Mouse (Mus musculus): Measurements from ENCODE around the gene Rnf39.
A peak's percentile ranks its signal among the peaks of the same experiment; 100 is the strongest.

Rnf39 gene

DNA sequence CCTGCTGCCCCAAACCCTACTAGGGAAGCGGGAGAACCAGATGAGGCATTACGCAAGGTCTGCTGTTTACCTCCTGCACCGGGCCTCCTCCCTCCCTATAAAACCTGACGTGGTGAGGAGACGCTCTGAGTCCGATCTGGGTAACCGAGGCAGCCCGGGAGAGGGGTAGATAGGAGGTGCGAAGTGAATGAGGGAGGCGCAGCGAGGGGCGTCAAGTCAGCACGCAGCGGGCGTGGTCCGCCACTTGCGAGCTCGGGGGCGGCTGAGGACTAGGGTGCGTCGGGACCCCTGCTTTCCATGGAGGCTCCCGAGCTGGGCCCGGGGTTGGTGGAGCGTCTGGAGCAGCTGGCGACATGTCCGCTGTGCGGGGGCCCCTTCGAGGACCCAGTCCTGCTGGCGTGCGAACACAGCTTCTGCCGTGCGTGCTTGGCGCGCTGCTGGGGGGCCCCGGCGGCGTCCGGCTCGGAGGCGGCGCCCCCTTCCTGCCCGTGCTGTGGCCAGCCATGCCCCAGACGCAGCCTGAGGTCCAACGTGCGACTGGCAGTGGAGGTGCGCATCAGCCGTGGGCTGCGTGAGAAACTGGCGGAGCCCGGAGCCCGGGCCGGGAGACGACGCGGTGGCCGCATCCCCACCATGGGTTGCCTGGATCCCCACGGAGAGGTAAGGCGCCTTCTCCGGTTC, at the start of gene Rnf39:
Rnf39 (plus strand) TSS at position 128 of the 681 bp plus-strand sequence.
- no peak for DNase-seq (ENCODE audit: low read depth, low spot score)

DNA sequence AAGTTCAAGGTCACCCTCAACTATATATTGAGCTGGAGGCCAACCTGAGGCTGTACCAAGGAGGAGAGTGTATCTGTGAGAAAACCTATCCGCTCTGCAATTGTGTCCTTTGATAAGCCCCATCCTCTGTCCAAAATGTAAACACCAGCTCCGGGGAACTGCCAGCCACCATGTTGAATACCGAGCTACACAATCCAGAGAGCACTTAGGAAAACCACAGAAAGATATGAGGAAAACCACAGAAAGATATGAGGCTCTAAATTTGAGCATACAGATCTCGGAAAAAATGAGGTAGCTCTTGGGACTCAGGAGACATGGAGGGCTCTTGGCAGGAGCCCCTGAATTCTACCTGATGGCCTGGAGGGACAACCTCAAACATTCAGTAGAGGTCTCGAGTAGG, 49.3 kb upstream of the Rnf39 start:
- no peak for DNase-seq (ENCODE audit: low read depth, low spot score)

DNA sequence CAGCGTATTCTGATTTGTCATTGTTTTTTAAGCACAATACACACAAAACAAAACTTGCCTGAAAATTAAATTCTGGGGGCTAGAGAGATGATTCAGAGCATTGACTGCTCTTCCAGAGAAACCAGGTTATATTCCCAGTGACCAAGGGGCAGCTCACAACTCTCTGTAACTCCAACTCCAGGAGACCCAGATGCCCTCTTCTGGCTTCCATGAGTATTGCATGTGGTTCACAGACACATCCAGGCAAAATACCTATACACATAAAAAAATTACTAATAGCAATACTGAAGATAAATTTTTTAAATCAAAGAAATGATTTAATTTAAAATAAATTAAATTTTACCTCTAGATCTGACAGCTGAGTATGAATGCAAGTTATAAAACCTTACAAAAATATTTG, 46.1 kb upstream of the Rnf39 start:
- DNase-seq (ENCODE audit: low read depth, low spot score): peak; percentile 53

DNA sequence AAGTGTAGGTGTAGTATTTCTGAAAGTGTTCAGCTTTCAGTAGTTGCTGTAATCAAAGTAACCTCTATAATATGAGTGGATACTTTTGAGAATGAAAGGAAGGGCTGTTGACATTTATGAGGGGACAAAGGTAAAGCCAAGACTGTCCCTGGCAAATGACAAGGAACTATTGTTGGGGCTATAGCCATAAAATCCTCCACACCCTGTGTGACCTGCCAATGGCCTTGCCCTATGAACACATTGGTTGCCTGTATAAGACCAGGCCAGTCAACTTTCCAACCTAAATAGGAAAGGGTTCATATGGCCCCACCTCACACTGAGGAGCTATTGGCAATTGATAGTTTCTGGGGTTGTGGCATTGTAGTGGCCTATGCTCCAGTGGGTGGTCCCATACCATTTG, 45.7 kb upstream of the Rnf39 start:
- DNase-seq (ENCODE audit: low read depth, low spot score): no peak

DNA sequence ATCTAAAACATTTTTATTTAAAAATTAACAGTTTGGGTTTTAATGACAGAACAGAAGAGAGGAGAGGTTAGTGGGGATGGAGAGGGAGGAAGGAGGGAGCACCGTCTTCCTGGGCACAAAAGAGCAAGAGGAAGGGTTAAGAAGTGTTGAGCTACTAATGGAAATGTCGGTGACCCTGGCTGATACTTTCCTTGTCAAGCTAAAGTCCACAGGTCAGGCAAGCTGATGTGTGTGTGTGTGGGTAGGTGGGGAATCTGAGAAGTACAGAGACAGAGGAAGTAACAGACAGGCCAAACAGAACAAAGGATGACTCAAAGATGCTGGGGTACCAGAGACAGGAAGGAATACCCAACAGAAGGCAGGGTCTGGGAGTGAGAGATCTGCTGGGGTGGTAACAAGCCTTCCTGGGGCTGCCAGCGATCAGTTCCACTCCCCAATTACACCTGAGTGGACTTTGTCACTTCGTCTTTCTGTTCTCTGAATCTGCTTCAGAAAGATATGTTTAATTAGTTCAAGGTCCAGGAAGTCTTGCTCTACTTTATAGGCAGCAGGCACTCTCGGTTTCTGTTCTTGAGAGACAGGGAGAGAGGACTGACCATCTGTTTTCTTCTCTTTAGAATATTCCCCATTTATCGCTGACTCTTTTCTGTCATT, 45.0 kb upstream of the Rnf39 start, which contains the start of gene Trim31:
Trim31 (plus strand) TSS at position 567 of the 654 bp plus-strand sequence.
- DNase-seq (ENCODE audit: low read depth, low spot score): no peak

DNA sequence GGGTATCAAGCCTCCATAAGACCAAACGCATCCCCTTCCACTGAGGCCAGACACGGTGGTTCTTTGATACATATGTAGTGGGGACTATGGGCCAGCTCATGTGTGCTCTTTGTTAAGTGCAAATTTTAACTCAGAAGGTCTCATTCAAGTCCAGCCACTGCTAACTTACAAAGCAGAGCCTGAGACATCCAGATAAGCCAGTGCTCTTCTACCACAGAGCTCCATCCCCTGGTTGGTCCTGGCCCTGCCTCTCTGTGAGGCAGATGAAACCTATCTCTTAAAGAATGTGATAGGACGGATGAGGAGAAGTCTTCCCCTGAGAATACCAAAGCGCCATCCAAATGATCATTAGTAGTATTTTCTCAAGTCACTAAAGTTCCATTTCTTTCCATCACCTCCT, 43.3 kb upstream of the Rnf39 start:
- no peak for DNase-seq (ENCODE audit: low read depth, low spot score)

DNA sequence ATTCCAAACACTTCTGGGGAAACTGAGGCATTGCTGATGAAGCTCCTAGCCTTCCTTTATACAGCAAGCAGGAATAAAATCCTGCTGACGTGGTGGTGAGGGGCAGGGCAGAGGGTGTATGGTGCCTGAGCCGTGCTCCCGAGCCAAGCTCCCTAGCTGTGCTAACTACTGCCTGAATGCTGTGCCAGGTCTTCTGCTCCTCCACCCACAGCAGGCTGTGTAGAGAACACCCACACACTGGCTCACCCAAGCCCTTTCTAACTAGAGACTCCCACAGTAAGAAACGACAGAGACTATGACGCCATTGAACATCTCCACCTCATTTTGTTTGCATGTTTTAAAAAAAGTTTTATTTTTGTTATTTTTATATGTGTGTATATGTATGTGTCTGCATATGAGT, 42.7 kb upstream of the Rnf39 start:
- DNase-seq (ENCODE audit: low read depth, low spot score): no peak

DNA sequence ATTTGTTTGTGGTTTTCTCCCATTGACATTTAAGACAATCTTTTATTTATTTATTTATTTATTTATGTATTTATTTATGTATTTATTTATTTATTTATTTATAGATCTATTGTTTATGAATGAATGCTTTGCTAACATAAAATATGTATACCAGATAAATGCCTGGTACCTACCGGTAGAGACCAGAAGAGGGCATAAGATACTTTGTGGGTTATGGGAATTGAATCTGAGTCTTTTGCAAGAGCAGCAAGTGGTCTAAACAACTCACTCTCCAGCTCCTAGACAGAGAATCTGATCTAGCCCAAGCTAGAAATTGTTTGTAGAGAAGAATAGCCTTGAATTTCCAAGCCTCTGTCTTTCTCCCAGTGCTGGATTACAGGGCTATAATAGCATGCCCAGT, 42.0 kb upstream of the Rnf39 start:
- no peak for DNase-seq (ENCODE audit: low read depth, low spot score)

DNA sequence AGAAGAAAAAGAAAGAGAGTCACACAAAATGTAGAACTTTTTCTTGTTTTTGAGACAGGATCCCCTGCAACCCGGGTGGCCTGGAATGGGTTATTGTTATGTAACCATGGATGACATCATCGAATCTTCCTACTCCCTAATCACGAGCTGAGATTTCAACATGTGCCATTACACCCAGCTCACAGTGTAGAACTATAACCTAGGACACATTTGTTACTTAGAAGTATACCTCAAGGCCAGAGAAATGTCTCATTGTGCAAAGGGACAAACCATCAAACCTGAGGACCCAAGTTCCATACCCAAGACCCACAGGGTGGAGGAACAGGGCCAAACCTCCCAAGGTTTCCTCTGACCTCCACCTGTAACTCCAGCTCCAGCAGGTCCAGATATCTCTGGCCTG, 39.1 kb upstream of the Rnf39 start:
- DNase-seq (ENCODE audit: low read depth, low spot score): no peak

DNA sequence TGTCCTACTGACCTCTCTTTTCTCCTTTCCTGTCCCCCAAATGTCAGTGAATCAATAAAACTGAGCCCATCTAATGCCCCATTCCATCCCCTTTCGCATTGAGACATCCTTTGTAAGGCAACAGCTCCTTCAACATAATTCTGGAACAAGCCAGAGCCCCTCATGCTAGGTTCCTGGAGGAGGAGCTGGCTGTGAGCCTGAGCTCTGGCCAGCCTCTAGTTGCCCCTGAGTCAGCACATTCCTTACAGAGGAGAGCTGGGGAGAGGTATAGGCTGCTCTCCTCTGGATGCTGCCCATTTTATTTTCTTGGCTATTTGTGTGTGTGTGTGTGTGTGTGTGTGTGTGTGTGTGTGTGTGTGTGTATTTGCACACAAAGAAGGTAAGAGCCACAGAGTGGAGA, 34.5 kb upstream of the Rnf39 start:
- no peak for DNase-seq (ENCODE audit: low read depth, low spot score)

DNA sequence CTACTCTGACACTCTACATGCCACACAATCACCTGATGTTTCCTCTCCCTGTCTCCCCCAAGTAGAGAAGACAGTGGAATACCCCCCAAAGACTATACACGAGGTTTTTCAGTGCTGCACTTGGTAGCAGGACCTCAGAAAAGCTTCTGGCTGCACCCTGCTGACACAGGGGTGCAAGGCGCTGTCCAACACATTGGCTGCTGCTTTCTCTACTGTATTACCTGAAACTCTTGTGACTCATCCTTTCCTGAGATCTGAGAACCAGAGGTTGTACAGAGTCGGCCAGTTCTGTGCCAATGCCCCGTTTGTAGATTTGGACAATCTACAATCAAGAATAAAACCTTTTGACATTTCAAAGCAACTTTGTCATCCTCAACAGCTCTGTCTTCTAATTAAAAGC, 32.9 kb upstream of the Rnf39 start:
- no peak for DNase-seq (ENCODE audit: low read depth, low spot score)

DNA sequence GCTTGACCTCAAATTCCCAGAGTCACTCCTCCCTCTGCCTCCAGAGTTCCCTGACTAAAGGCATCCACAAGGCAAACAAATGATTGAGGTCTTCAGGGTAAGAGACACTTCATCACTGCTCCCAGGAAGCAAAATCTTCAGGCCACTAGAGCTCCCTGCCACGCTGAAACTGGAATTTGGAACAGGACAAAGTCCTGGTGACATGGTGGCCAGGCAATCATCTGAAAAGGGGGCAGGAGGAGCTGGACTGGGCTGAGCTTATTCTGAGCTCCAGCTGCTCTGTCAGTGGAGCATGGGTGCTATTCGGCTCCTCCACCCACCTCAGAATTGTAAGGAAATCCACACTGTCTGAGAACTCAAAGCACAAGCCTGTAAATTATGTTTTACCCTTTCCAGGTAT, 30.7 kb upstream of the Rnf39 start:
- DNase-seq (ENCODE audit: low read depth, low spot score): no peak

DNA sequence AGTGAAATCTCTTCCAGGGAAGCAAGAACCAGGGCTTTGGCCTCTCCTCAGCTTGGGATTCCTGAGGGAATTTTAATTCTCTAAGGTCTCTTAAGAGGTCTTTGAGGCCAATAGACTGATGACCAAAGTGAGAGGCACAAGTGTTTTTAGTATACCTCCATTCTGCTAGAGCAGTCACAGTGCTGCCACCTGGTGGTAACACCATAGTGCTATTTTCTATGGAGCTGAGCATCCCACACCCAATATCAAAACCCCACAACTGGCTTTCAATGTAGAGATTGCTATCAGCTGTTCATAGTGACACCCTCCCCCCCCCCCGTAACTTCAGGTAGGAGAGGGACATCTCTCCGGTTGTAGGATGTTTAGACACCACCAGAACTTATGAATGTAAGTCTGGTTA, 28.6 kb upstream of the Rnf39 start:
- peak; percentile 78 for DNase-seq (ENCODE audit: low read depth, low spot score)

DNA sequence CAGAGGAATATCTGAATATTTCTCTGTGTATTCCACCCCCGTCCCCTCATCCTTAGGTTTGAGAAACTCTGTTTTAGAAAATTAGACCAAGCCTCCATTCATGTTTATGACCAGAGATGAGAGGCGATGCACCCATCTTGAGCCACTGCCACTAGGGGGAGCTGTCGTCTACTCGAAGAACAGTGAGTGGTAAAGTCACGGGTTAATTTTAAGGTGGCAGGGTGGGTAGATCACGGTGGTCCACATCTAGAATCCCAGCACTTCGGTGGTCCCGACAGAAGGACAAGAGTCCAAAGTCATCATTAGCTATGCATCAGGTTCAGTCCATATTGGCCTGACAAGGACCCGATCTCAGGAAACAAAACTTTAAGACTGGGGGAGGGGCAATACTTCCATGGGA, 27.6 kb upstream of the Rnf39 start:
- DNase-seq (ENCODE audit: low read depth, low spot score): peak; percentile 53

DNA sequence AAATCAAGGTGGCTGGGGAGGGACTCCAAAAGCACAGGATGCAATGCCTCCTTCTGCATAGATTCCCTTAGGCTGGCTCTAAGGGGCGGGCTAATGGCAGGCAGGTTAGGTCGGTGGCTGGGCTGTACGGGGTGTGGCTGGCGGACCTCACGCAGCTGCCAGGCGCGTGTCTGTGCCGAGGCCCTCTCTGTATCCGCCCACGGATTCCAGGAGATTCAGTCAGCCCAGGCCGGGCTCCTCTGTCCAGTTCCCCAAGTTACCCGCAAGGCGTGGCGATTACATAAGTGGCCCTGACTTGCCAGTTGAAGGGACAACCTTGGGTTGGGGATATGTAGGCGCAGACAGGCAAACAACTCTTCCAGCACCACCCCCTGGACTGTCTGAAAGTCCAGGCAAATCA, 22.5 kb upstream of the Rnf39 start:
- no peak for DNase-seq (ENCODE audit: low read depth, low spot score)

DNA sequence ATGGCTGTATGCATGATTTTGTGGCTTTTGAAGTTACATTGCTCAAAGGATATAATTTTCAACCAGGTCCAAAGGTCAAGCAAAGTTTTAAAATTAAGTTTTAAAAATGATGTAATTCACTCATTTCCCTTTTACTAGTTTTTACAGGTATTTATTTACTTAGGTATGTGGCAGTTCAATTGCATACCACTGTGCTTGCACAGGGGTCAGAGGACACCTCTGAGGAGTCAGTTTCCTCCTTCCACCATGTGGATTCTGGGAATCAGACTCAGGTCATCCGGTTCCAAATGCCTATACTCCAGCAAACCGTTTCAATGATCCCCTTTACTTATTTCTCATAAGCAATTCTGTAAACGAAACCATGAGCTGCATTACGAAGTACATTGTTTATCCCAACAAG, 20.0 kb upstream of the Rnf39 start:
- DNase-seq (ENCODE audit: low read depth, low spot score): no peak

DNA sequence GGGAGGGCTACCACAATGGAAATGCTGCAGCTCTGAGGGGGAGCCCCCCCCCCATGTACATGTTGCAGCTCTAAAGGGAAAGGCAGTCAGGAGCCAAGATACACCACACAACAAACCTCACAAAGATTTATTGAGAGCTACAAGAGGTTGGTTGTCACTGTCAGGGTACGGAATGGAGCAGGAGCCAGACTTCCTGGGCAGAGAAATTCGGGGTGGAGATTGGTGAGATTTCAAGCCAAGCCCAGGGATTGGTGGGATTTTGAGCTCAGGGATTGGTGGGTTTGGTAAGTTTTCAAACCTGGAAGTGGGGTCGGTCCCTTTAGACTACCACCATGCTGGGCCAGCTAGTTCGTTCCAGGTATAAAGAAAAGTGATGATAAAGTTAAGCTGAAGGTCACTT, 19.2 kb upstream of the Rnf39 start:
- no peak for DNase-seq (ENCODE audit: low read depth, low spot score)

DNA sequence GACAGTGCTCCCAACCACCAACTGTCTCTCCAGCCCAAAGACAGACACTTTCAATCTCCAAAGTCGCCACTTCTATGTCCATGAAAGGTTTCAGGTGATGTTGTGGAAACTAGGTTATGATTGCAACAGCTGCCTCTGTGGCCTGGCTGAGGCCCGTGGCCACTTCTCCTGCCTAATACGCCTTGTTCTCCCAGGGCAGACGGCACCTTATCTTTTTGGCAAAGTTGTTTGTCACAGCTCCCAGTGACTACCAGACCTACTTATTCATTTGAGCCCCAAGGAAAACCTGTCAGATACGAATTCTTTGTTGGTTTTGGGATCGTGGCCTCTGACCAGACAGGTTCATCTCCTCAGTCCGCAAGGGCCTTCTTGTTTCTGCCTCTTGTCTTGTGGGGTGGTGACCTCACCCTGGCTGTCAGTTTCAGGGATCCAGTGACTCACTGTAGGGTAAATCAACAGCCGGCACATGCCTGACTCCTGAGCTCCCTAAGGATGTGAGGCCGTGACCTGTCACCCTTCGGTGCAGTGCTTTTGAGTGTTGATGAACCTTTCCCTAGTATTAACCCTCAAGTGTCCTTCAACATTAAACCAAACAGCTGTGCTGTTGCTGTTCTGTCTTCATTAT, 15.1 kb upstream of the Rnf39 start:
- DNase-seq (ENCODE audit: low read depth, low spot score): no peak

DNA sequence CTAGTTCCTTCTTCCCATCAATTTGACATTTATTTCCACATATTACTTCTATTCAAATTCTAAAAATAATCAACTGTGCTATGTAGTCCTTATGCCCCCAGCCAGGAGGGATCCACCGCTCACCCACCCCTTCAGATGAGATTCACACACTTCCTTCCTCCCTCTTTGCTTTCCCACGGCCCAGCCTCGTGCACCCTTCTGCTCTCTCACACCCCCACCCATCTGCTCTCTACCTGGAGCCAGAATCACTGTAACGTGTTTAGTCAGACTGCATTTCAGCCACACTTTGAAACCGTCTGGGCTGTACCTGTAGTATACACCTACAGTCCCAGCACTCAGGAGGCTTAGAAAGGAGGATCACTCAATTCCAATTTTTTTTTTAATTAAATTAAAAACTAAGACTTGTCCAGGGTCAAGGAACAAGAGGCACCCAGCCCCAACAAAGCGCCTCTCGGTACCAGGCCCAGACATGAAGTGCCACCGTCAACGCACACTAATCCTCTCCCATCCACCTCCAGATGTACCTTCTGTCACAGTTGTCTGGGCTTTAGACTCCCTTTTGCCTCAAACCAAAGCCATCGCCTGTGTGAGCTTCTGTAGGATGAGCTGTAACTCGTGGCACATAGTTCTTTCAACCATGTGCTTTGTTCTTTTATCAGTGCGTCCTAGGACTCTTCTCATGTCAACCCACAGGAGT, 13.3 kb upstream of the Rnf39 start:
- no peak for DNase-seq (ENCODE audit: low read depth, low spot score)

DNA sequence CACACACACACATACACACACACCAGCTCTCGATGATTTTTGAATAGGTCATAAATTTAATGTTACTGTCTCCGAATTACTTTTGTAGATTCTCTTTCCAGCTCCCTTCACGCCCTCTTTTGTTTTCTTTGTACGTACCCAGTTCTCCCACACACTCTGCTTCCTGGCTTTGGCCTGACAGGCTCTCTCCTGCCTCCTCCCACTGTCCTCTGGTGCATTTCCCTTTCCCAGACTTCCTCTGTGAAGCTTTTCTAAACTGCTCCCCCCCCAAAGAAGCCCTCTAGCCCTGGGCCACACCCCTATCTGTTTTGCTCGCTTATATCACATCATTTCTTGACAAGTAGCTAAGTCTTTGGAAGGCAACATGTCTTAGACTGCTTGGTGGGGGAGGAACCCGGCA, 12.5 kb upstream of the Rnf39 start:
- DNase-seq (ENCODE audit: low read depth, low spot score): no peak

DNA sequence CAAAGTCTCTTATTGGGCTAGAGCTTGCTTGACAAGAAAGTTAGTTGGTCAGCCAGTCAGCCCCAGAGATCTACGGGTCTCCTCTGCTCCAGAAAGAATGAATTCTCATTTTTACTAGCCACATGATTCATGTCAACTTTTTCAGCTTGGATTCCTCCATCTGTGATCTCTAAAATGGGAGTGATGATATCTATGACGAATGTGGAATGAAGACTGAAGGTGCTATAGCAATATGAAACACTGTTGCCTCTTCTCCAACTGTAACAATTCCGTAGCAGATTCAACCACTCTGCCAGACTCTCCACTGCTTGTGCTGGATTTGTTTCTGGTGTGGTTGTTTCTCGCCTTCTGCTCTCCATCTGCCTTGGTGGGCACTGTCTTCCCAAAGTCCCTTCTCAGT, 11.6 kb upstream of the Rnf39 start:
- DNase-seq (ENCODE audit: low read depth, low spot score): no peak

DNA sequence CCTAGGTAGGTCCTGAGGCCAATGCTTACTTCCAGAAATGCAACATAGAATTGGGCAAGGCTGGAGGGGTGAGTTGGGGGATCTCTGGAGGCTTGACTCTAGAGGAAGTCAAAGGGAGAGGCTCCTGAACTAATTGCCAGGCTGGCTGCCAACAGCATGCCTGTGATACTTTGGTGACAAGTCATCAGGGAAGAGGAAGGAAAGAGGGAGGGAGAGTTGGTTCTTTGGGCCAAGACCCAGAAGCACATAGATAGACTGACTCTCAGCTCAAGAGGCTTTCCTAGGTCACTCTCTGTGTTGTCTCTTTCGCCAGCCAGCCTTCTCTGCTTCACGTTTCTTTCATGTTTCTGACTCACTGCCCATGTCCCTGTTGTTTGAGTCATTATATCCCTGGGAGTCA, 10.9 kb upstream of the Rnf39 start:
- no peak for DNase-seq (ENCODE audit: low read depth, low spot score)

DNA sequence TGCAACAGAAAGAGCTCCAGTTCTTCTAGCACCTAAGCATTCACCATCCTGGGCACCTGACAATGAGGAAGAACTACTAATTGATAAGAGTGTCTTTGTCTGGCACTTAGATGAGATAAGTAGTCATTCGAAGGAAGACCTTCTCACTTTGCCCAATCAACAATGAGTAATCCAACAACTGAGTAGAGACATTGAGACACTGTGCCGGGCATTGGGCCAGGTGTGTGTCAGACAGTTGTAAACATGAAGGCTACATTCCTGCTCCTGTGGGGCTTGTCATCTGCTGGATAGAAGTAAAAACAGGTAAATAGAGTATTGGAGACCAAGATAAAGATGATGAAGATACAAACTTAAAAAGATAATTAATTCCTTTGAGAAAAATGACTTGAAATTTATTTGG, 4.7 kb upstream of the Rnf39 start:
- no peak for DNase-seq (ENCODE audit: low read depth, low spot score)
